Mouse (Mus musculus): ENCODE results near the gene 4933416C03Rik. TPM values are rescaled to one million over a fixed set of nuclear protein-coding genes. Genes with fewer than 3 reads are reported as not detected.

The 4933416C03Rik gene
- polyA plus RNA-seq, 1 experiment from 2014 or later, result not detected

DNA sequence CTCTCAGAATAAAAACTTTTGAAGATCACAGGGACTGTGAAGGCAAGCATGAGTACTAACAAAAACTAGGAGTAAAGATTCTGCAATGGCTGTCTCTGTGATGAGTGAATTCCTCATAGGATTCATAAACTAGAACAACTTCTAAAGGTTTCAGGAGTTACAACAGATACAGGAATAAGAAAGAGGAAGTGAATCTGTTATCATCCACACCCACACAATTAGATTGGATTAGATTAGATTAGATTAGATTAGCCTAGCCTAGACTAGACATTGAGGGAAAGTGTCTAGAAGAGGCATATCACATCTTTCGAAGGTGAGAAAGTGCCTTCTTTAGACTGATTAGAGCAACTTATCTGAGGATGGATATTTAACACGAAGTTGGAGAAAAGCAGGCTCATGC lies 21.5 kb upstream of the 4933416C03Rik start:
- Histone ChIP-seq H3K27ac (ENCODE audit: low read depth, low read length) (no peak overlapping the region), H3K4me3 (ENCODE audit: low read depth, low read length) (no peak overlapping the region), H3K9ac (ENCODE audit: low read depth, low read length) (no peak overlapping the region), H3K36me3 (ENCODE audit: control insufficient read depth, insufficient read depth) (no peaks in the 10 kb centered on the region), H3K4me2 (replicated peaks; ENCODE audit: low read depth) (no peak overlapping the region), H3K9me3 (ENCODE audit: control insufficient read depth) (no peaks in the 10 kb centered on the region), H3K4me1 (replicated peaks; ENCODE audit: control insufficient read depth, insufficient read depth, low read length) (no peaks in the 10 kb centered on the region), H3K27me3 (replicated peaks; ENCODE audit: control insufficient read depth, insufficient read depth, low read length) (no peaks in the 10 kb centered on the region)
- ATAC-seq, result no peak
- no peak for TF ChIP-seq CTCF (IDR thresholded peaks at IDR 0.05; ENCODE audit: low read depth)
- 71% methylated on average over 2 of the region's 2 CpGs for WGBS

DNA sequence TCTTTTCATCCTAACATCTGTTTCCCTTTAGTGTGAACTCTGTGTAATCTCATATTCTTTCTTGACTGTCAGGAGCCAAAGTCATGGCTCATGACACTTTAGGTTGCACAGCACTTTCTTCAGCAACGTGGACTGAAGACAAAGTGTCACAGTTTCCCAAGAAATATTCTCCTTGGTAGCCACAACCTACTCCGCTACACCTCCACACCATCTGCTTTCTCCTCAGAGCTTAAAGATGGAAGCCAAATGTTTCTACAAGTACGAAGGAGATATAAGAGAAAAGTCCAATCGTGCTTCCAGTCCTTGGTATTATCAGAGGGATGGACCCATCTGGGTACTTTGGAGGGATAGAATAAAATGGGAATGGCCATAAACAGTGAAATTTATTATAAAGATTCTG lies 18.5 kb upstream of the 4933416C03Rik start:
- H3K4me3 ChIP-seq (ENCODE audit: low read depth, low read length), result no peak overlapping the region
- H3K36me3 ChIP-seq (ENCODE audit: control insufficient read depth, insufficient read depth), result no peaks in the 10 kb centered on the region
- H3K27ac ChIP-seq (ENCODE audit: low read depth, low read length), result no peak overlapping the region
- 77% methylated on average over 4 of the region's 4 CpGs for WGBS
- H3K9ac ChIP-seq (ENCODE audit: low read depth, low read length), result no peak overlapping the region
- H3K27me3 ChIP-seq (replicated peaks; ENCODE audit: control insufficient read depth, insufficient read depth, low read length), result no peaks in the 10 kb centered on the region
- no peaks in the 10 kb centered on the region for H3K4me1 ChIP-seq (replicated peaks; ENCODE audit: control insufficient read depth, insufficient read depth, low read length)
- no peaks in the 10 kb centered on the region for H3K9me3 ChIP-seq (ENCODE audit: control insufficient read depth)
- no peak for ATAC-seq
- no peak for TF ChIP-seq CTCF (IDR thresholded peaks at IDR 0.05; ENCODE audit: low read depth)
- no peak overlapping the region for H3K4me2 ChIP-seq (replicated peaks; ENCODE audit: low read depth)

DNA sequence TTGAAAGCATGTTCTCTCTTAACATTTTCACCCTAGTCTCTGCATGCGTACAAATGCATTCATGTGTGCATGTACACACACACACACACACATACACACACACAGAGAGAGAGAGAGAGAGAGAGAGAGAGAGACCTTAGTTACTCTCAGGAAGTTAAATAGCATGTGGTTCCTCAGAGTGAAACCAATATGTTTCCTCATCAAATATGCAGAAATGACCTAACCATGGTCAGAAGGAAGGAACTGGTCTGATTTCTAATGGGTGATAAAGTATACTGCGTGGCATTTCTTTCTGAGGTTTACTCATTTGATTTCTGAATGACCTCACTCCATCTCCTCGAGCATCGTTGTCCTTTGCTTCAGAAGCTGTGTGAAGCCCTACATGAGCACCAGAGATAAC lies 17.5 kb upstream of the 4933416C03Rik start:
- TF ChIP-seq CTCF (IDR thresholded peaks at IDR 0.05; ENCODE audit: low read depth), result no peak
- 80% methylated on average over 4 of the region's 4 CpGs for WGBS
- Histone ChIP-seq H3K4me1 (replicated peaks; ENCODE audit: control insufficient read depth, insufficient read depth, low read length) (no peaks in the 10 kb centered on the region), H3K36me3 (ENCODE audit: control insufficient read depth, insufficient read depth) (no peaks in the 10 kb centered on the region), H3K9ac (ENCODE audit: low read depth, low read length) (no peak overlapping the region), H3K4me2 (replicated peaks; ENCODE audit: low read depth) (no peak overlapping the region), H3K9me3 (ENCODE audit: control insufficient read depth) (no peaks in the 10 kb centered on the region), H3K27me3 (replicated peaks; ENCODE audit: control insufficient read depth, insufficient read depth, low read length) (no peaks in the 10 kb centered on the region), H3K27ac (ENCODE audit: low read depth, low read length) (no peak overlapping the region), H3K4me3 (ENCODE audit: low read depth, low read length) (no peak overlapping the region)
- ATAC-seq, result no peak

DNA sequence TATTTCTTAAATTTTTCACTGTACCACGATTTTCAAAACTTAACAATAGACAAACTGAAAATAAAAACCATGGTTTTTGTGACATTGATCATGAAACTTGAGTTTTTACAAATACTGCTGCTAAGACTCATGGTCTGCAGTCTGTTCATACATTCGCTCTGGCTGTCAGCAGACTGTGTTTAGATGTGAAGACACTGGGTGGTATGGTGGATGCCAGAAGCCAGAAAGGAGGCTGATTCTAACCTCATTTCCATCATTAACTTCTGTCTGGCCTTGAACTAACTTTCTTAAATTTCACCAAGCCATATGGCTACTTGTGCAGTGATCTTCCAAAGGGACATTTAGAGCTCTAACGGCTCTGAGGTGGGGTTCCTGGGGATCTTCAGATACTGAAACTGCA lies 16.7 kb upstream of the 4933416C03Rik start:
- Histone ChIP-seq H3K36me3 (ENCODE audit: control insufficient read depth, insufficient read depth) (no peaks in the 10 kb centered on the region), H3K4me2 (replicated peaks; ENCODE audit: low read depth) (no peak overlapping the region), H3K27me3 (replicated peaks; ENCODE audit: control insufficient read depth, insufficient read depth, low read length) (no peaks in the 10 kb centered on the region), H3K9ac (ENCODE audit: low read depth, low read length) (no peak overlapping the region), H3K4me1 (replicated peaks; ENCODE audit: control insufficient read depth, insufficient read depth, low read length) (no peaks in the 10 kb centered on the region), H3K27ac (ENCODE audit: low read depth, low read length) (no peak overlapping the region), H3K9me3 (ENCODE audit: control insufficient read depth) (no peaks in the 10 kb centered on the region), H3K4me3 (ENCODE audit: low read depth, low read length) (no peak overlapping the region)
- WGBS, result 72% methylated on average over 3 of the region's 3 CpGs
- TF ChIP-seq CTCF (IDR thresholded peaks at IDR 0.05; ENCODE audit: low read depth), result no peak
- no peak for ATAC-seq

DNA sequence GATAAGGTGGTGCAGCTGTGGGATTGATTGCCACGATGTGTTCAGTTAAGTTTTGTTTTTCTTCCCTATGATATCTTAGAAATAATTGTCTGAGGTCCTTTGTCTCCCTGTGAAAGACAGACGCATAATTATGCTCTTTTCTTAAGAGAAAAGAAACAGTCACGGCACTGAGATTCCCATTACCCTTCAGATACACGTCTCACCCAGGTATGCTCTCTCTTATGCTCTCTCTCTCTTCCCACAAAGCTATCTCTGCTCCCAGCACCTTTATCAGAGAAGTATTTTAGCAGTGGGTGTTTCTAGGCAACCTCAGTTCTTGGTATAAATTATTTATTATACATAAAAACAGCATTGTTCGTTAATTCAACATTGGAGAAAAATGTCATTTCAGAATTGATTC lies 11.6 kb upstream of the 4933416C03Rik start:
- 61% methylated on average over 5 of the region's 5 CpGs for WGBS
- Histone ChIP-seq H3K9me3 (ENCODE audit: control insufficient read depth) (no peaks in the 10 kb centered on the region), H3K4me2 (replicated peaks; ENCODE audit: low read depth) (no peak overlapping the region), H3K36me3 (ENCODE audit: control insufficient read depth, insufficient read depth) (no peaks in the 10 kb centered on the region), H3K4me1 (replicated peaks; ENCODE audit: control insufficient read depth, insufficient read depth, low read length) (no peaks in the 10 kb centered on the region), H3K4me3 (ENCODE audit: low read depth, low read length) (no peak overlapping the region), H3K9ac (ENCODE audit: low read depth, low read length) (no peak overlapping the region), H3K27me3 (replicated peaks; ENCODE audit: control insufficient read depth, insufficient read depth, low read length) (no peaks in the 10 kb centered on the region), H3K27ac (ENCODE audit: low read depth, low read length) (no peak overlapping the region)
- no peak for ATAC-seq
- no peak for TF ChIP-seq CTCF (IDR thresholded peaks at IDR 0.05; ENCODE audit: low read depth)

DNA sequence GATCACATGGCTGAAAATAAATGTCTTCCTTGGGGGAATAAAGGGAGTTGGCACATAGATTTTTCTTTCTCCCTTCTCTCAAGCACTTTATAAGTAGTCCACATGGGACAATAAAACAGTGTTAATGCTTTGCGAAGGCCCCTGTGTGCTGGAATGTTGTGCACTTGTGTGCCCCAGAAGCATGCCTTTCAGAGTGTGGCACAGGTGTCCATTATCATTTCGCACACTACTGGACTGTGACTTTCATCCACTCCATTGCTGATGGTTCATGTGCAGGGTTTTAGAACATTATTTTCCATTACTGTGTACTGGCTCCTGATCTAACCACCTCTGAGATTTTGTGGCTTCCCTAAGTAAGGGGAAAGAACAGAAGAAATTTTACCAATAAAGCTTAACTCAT lies 10.1 kb upstream of the 4933416C03Rik start:
- WGBS, result 92% methylated on average over 2 of the region's 2 CpGs
- Histone ChIP-seq H3K27ac (ENCODE audit: low read depth, low read length) (no peak overlapping the region), H3K4me1 (replicated peaks; ENCODE audit: control insufficient read depth, insufficient read depth, low read length) (no peaks in the 10 kb centered on the region), H3K4me3 (ENCODE audit: low read depth, low read length) (no peak overlapping the region), H3K36me3 (ENCODE audit: control insufficient read depth, insufficient read depth) (no peaks in the 10 kb centered on the region), H3K9me3 (ENCODE audit: control insufficient read depth) (no peaks in the 10 kb centered on the region), H3K27me3 (replicated peaks; ENCODE audit: control insufficient read depth, insufficient read depth, low read length) (no peaks in the 10 kb centered on the region), H3K4me2 (replicated peaks; ENCODE audit: low read depth) (no peak overlapping the region), H3K9ac (ENCODE audit: low read depth, low read length) (no peak overlapping the region)
- no peak for TF ChIP-seq CTCF (IDR thresholded peaks at IDR 0.05; ENCODE audit: low read depth)
- ATAC-seq, result no peak

DNA sequence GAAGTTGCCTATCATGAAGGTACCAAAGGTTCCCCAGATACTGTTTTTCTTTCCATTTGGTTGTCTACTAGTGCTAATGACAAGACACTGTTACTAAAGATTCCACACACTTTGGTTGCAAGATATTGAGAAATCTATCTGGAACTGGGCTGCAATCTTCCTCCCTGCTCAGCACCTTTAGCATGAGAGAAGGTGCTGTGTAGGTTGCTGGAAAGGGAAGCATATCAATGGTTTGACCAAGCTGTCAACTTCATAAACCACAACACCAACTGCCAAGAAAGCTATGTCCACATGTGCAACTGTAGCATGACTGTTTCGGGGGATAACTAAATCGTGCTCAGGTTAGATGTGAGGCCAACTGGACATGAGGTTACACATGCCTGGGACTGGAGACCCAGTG lies 7.7 kb upstream of the 4933416C03Rik start:
- H3K4me1 ChIP-seq (replicated peaks; ENCODE audit: control insufficient read depth, insufficient read depth, low read length), result no peaks in the 10 kb centered on the region
- TF ChIP-seq CTCF (IDR thresholded peaks at IDR 0.05; ENCODE audit: low read depth), result no peak
- H3K4me2 ChIP-seq (replicated peaks; ENCODE audit: low read depth), result no peak overlapping the region
- no peak overlapping the region for H3K27ac ChIP-seq (ENCODE audit: low read depth, low read length)
- 91% methylated on average over 2 of the region's 2 CpGs for WGBS
- no peaks in the 10 kb centered on the region for H3K36me3 ChIP-seq (ENCODE audit: control insufficient read depth, insufficient read depth)
- no peaks in the 10 kb centered on the region for H3K27me3 ChIP-seq (replicated peaks; ENCODE audit: control insufficient read depth, insufficient read depth, low read length)
- H3K9ac ChIP-seq (ENCODE audit: low read depth, low read length), result no peak overlapping the region
- no peak for ATAC-seq
- H3K4me3 ChIP-seq (ENCODE audit: low read depth, low read length), result no peak overlapping the region
- no peaks in the 10 kb centered on the region for H3K9me3 ChIP-seq (ENCODE audit: control insufficient read depth)

Data from intestine, postnatal 0 days (tissue).